Mouse (Mus musculus): Measurements from ENCODE around the gene Tbc1d32. TPM values are rescaled to one million over a fixed set of nuclear protein-coding genes. Genes with fewer than 3 reads are reported as not detected.

Tbc1d32 gene
- polyA plus RNA-seq, 1 experiment from 2014 or later = 3.7 TPM

DNA sequence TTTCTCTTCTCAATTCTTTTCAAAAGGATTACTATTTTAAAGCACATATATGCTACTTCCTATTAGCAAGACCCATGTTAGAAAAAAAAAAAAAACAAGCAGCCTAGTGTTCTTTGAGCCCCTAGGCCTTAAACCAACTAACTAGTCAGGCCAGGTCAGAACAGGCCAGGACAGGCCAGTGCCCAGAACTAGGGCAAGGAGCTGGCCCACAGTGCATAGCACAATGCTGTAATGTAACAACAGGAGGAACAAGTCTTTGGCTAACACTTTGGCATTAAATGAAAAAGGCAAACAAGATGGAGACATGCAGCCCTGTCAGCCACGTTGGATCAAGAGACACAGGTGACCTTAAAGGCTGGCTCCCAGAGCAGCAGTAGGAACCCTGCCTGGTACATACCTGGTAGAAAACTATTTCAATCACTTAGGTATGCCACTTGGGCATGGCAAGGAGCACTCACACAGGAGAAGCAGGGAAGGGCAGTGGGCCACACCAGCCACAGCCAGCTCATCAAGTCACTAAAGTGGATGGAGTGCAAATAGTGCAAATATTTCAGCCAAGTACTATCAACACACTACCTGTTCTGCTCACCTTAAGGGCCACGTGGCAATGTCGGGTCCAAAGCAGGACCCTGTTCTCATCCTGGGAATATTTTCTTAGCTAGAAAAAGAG, 128.7 kb downstream of the Tbc1d32 start:
- 86% methylated on average over 3 of the region's 3 CpGs for WGBS
- no peak for ATAC-seq (ENCODE audit: insufficient number of reproducible peaks, low FRiP score, low TSS enrichment, low read depth)

GRCm38 (mm10) chr10:56099126-56099525, 129.4 kb downstream of the Tbc1d32 start:
- ATAC-seq (ENCODE audit: insufficient number of reproducible peaks, low FRiP score, low TSS enrichment, low read depth) (no peak), DNase-seq (ENCODE audit: low spot score) (no peak)
- no peaks in the 10 kb centered on the region for H3K9me3 ChIP-seq (ENCODE audit: control insufficient read depth, low read length)
- H3K4me1 ChIP-seq (ENCODE audit: control insufficient read depth, insufficient read depth, low read length) = no peaks in the 10 kb centered on the region
- H3K9ac ChIP-seq (ENCODE audit: low read length) = no peak overlapping the region
- H3K27ac ChIP-seq (replicated peaks; ENCODE audit: low read depth, low read length) = no peak overlapping the region
- H3K4me2 ChIP-seq (ENCODE audit: low read depth, severe bottlenecking) = no peak overlapping the region
- no peaks in the 10 kb centered on the region for H3K36me3 ChIP-seq (ENCODE audit: control insufficient read depth, insufficient read depth, low read length)
- H3K27me3 ChIP-seq (ENCODE audit: control insufficient read depth, insufficient read depth, low read length) = no peaks in the 10 kb centered on the region
- WGBS = 81% methylated on average over 3 of the region's 3 CpGs
- no peak overlapping the region for H3K4me3 ChIP-seq (ENCODE audit: low read depth, low read length)

More for the DNA sequence above, 128.7 kb downstream of the Tbc1d32 start:
- H3K27ac ChIP-seq (replicated peaks; ENCODE audit: low read depth, low read length) = no peak overlapping the region
- no peaks in the 10 kb centered on the region for H3K4me1 ChIP-seq (ENCODE audit: control insufficient read depth, insufficient read depth, low read length)
- no peak for DNase-seq (ENCODE audit: low spot score)
- H3K4me3 ChIP-seq (ENCODE audit: low read depth, low read length) = no peak overlapping the region
- no peaks in the 10 kb centered on the region for H3K36me3 ChIP-seq (ENCODE audit: control insufficient read depth, insufficient read depth, low read length)
- H3K4me2 ChIP-seq (ENCODE audit: low read depth, severe bottlenecking) = no peak overlapping the region
- H3K9ac ChIP-seq (ENCODE audit: low read length) = no peak overlapping the region
- H3K27me3 ChIP-seq (ENCODE audit: control insufficient read depth, insufficient read depth, low read length) = no peaks in the 10 kb centered on the region
- H3K9me3 ChIP-seq (ENCODE audit: control insufficient read depth, low read length) = no peaks in the 10 kb centered on the region

GRCm38 (mm10) chr10:56096757-56097156, 131.7 kb downstream of the Tbc1d32 start:
- H3K9ac ChIP-seq (ENCODE audit: low read length) = no peak overlapping the region
- H3K27ac ChIP-seq (replicated peaks; ENCODE audit: low read depth, low read length) = no peak overlapping the region
- H3K27me3 ChIP-seq (ENCODE audit: control insufficient read depth, insufficient read depth, low read length) = no peaks in the 10 kb centered on the region
- H3K9me3 ChIP-seq (ENCODE audit: control insufficient read depth, low read length) = no peaks in the 10 kb centered on the region
- H3K4me2 ChIP-seq (ENCODE audit: low read depth, severe bottlenecking) = no peak overlapping the region
- no peaks in the 10 kb centered on the region for H3K36me3 ChIP-seq (ENCODE audit: control insufficient read depth, insufficient read depth, low read length)
- no peaks in the 10 kb centered on the region for H3K4me1 ChIP-seq (ENCODE audit: control insufficient read depth, insufficient read depth, low read length)
- H3K4me3 ChIP-seq (ENCODE audit: low read depth, low read length) = no peak overlapping the region
- DNase-seq (ENCODE audit: low spot score) (no peak), ATAC-seq (ENCODE audit: insufficient number of reproducible peaks, low FRiP score, low TSS enrichment, low read depth) (no peak)

GRCm38 (mm10) chr10:56094586-56094985, 133.9 kb downstream of the Tbc1d32 start:
- no peaks in the 10 kb centered on the region for H3K27me3 ChIP-seq (ENCODE audit: control insufficient read depth, insufficient read depth, low read length)
- H3K27ac ChIP-seq (replicated peaks; ENCODE audit: low read depth, low read length) = no peak overlapping the region
- DNase-seq (ENCODE audit: low spot score) (no peak), ATAC-seq (ENCODE audit: insufficient number of reproducible peaks, low FRiP score, low TSS enrichment, low read depth) (no peak)
- no peak overlapping the region for H3K4me3 ChIP-seq (ENCODE audit: low read depth, low read length)
- H3K4me1 ChIP-seq (ENCODE audit: control insufficient read depth, insufficient read depth, low read length) = no peaks in the 10 kb centered on the region
- no peak overlapping the region for H3K4me2 ChIP-seq (ENCODE audit: low read depth, severe bottlenecking)
- H3K36me3 ChIP-seq (ENCODE audit: control insufficient read depth, insufficient read depth, low read length) = no peaks in the 10 kb centered on the region
- 90% methylated on average over 5 of the region's 5 CpGs for WGBS
- H3K9me3 ChIP-seq (ENCODE audit: control insufficient read depth, low read length) = no peaks in the 10 kb centered on the region
- H3K9ac ChIP-seq (ENCODE audit: low read length) = no peak overlapping the region

- ATAC-seq (ENCODE audit: insufficient number of reproducible peaks, low FRiP score, low TSS enrichment, low read depth) (no peak), DNase-seq (ENCODE audit: low spot score) (no peak)
- Histone ChIP-seq H3K4me3 (ENCODE audit: low read depth, low read length) (no peak overlapping the region), H3K9ac (ENCODE audit: low read length) (no peak overlapping the region), H3K27me3 (ENCODE audit: control insufficient read depth, insufficient read depth, low read length) (no peaks in the 10 kb centered on the region), H3K27ac (replicated peaks; ENCODE audit: low read depth, low read length) (no peak overlapping the region), H3K9me3 (ENCODE audit: control insufficient read depth, low read length) (no peaks in the 10 kb centered on the region), H3K4me2 (ENCODE audit: low read depth, severe bottlenecking) (no peak overlapping the region), H3K36me3 (ENCODE audit: control insufficient read depth, insufficient read depth, low read length) (no peaks in the 10 kb centered on the region), H3K4me1 (ENCODE audit: control insufficient read depth, insufficient read depth, low read length) (no peaks in the 10 kb centered on the region)
- 89% methylated on average over 4 of the region's 4 CpGs for WGBS
These were observed 138.8 kb downstream of the Tbc1d32 start for GRCm38 (mm10) chr10:56089714-56090113.

- no peaks in the 10 kb centered on the region for H3K9me3 ChIP-seq (ENCODE audit: control insufficient read depth, low read length)
- DNase-seq (ENCODE audit: low spot score) = no peak
- H3K36me3 ChIP-seq (ENCODE audit: control insufficient read depth, insufficient read depth, low read length) = no peaks in the 10 kb centered on the region
- H3K27ac ChIP-seq (replicated peaks; ENCODE audit: low read depth, low read length) = no peak overlapping the region
- no peak for ATAC-seq (ENCODE audit: insufficient number of reproducible peaks, low FRiP score, low TSS enrichment, low read depth)
- 97% methylated on average over 2 of the region's 2 CpGs for WGBS
- no peak overlapping the region for H3K9ac ChIP-seq (ENCODE audit: low read length)
- no peak overlapping the region for H3K4me3 ChIP-seq (ENCODE audit: low read depth, low read length)
- no peaks in the 10 kb centered on the region for H3K27me3 ChIP-seq (ENCODE audit: control insufficient read depth, insufficient read depth, low read length)
- no peak overlapping the region for H3K4me2 ChIP-seq (ENCODE audit: low read depth, severe bottlenecking)
- no peaks in the 10 kb centered on the region for H3K4me1 ChIP-seq (ENCODE audit: control insufficient read depth, insufficient read depth, low read length)
These were observed 165.7 kb downstream of the Tbc1d32 start for GRCm38 (mm10) chr10:56062746-56063145.

- Histone ChIP-seq H3K4me1 (ENCODE audit: control insufficient read depth, insufficient read depth, low read length) (no peaks in the 10 kb centered on the region), H3K27me3 (ENCODE audit: control insufficient read depth, insufficient read depth, low read length) (no peaks in the 10 kb centered on the region), H3K27ac (replicated peaks; ENCODE audit: low read depth, low read length) (no peak overlapping the region), H3K4me3 (ENCODE audit: low read depth, low read length) (no peak overlapping the region), H3K4me2 (ENCODE audit: low read depth, severe bottlenecking) (no peak overlapping the region), H3K9me3 (ENCODE audit: control insufficient read depth, low read length) (no peaks in the 10 kb centered on the region), H3K36me3 (ENCODE audit: control insufficient read depth, insufficient read depth, low read length) (no peaks in the 10 kb centered on the region), H3K9ac (ENCODE audit: low read length) (no peak overlapping the region)
- no peak for ATAC-seq (ENCODE audit: insufficient number of reproducible peaks, low FRiP score, low TSS enrichment, low read depth)
- WGBS = 93% methylated on average over 2 of the region's 2 CpGs
- DNase-seq (ENCODE audit: low spot score) = no peak
These were observed 167.2 kb downstream of the Tbc1d32 start for GRCm38 (mm10) chr10:56061238-56061830.

DNA sequence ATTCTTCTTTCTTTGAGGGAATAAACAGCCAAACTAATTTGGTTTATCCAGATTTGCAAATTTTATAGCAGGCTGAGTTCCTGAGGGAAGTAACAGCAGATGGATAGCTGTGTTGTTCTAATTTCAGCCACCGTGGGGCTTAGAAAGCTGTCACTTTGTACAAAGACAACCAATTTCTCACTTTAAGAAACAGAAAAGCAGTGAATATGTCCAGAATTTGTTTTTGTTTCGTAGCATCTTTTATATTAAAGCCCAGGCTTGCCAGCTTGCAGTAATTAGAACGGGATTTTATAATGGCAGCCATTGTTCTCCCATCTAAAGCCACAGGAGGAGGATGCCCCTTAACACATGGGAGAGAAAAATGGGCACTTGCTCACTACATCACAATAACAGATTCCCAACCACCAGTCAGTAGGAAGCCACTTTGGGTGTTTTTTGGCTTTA, 169.5 kb downstream of the Tbc1d32 start:
- Histone ChIP-seq H3K27me3 (ENCODE audit: control insufficient read depth, insufficient read depth, low read length) (no peaks in the 10 kb centered on the region), H3K27ac (replicated peaks; ENCODE audit: low read depth, low read length) (no peak overlapping the region), H3K4me3 (ENCODE audit: low read depth, low read length) (no peak overlapping the region), H3K9ac (ENCODE audit: low read length) (no peak overlapping the region), H3K36me3 (ENCODE audit: control insufficient read depth, insufficient read depth, low read length) (no peaks in the 10 kb centered on the region), H3K4me2 (ENCODE audit: low read depth, severe bottlenecking) (no peak overlapping the region), H3K4me1 (ENCODE audit: control insufficient read depth, insufficient read depth, low read length) (no peaks in the 10 kb centered on the region), H3K9me3 (ENCODE audit: control insufficient read depth, low read length) (no peaks in the 10 kb centered on the region)
- DNase-seq (ENCODE audit: low spot score) (no peak), ATAC-seq (ENCODE audit: insufficient number of reproducible peaks, low FRiP score, low TSS enrichment, low read depth) (no peak)
- WGBS = 81% methylated on average over 3 of the region's 3 CpGs

DNA sequence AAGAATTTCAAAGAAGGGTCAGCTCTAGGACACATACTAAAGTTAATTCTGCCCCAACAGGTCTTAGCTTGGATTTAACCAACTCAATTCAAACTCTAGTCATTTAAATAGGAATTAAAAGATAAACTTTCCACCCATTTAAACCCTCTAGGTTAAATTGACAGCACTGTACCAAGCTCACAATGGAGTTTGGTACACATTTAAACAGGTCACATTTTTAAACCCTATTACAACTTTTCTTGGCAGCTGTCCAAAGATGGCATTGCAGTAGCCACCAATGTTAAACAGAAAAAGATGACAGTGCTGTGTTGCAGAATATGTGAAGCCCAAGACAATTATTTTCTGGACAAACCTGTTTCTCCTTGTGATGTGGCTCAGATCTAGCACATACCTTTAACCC, 203.1 kb downstream of the Tbc1d32 start:
- H3K9me3 ChIP-seq (ENCODE audit: control insufficient read depth, low read length) = no peaks in the 10 kb centered on the region
- no peaks in the 10 kb centered on the region for H3K36me3 ChIP-seq (ENCODE audit: control insufficient read depth, insufficient read depth, low read length)
- DNase-seq (ENCODE audit: low spot score) (no peak), ATAC-seq (ENCODE audit: insufficient number of reproducible peaks, low FRiP score, low TSS enrichment, low read depth) (no peak)
- H3K4me1 ChIP-seq (ENCODE audit: control insufficient read depth, insufficient read depth, low read length) = no peaks in the 10 kb centered on the region
- H3K27ac ChIP-seq (replicated peaks; ENCODE audit: low read depth, low read length) = no peak overlapping the region
- H3K27me3 ChIP-seq (ENCODE audit: control insufficient read depth, insufficient read depth, low read length) = no peaks in the 10 kb centered on the region
- no peak overlapping the region for H3K4me3 ChIP-seq (ENCODE audit: low read depth, low read length)
- no peak overlapping the region for H3K9ac ChIP-seq (ENCODE audit: low read length)
- no peak overlapping the region for H3K4me2 ChIP-seq (ENCODE audit: low read depth, severe bottlenecking)
